Mouse (Mus musculus) erythroblast, adult 5-6 weeks (primary cell): Measurements from ENCODE around the gene Lclat1. TPM values are rescaled to one million over a fixed set of nuclear protein-coding genes. Genes with fewer than 3 reads are reported as not detected.

Experiments
- ATAC-seq: replicated peaks from 2 replicates; pipeline ENCODE4 v1.8.0; 2016; ENCODE audit warnings: moderate number of reproducible peaks, mild to moderate bottlenecking, moderate TSS enrichment, inconsistent platforms; ENCODE audit not compliant: poor library complexity, low FRiP score, severe bottlenecking
- total RNA-seq, 2 experiments: library from RNA; stranded (forward) in 1 of 2; stranded (reverse) in 1 of 2; fragments of 150-400 nt in 1 of 2; fragments of 200-764, 138-1000 nt in 1 of 2; gene quantifications; 2 replicates each; pipeline versions ENCODE4 v1.2.3 to v1.2.4; 2015 to 2017; ENCODE audit warnings: low replicate concordance in 2 of 2

Lclat1 gene
- total RNA-seq, 2 experiments from 2014 or later: 3.3 to 9.0 TPM

DNA sequence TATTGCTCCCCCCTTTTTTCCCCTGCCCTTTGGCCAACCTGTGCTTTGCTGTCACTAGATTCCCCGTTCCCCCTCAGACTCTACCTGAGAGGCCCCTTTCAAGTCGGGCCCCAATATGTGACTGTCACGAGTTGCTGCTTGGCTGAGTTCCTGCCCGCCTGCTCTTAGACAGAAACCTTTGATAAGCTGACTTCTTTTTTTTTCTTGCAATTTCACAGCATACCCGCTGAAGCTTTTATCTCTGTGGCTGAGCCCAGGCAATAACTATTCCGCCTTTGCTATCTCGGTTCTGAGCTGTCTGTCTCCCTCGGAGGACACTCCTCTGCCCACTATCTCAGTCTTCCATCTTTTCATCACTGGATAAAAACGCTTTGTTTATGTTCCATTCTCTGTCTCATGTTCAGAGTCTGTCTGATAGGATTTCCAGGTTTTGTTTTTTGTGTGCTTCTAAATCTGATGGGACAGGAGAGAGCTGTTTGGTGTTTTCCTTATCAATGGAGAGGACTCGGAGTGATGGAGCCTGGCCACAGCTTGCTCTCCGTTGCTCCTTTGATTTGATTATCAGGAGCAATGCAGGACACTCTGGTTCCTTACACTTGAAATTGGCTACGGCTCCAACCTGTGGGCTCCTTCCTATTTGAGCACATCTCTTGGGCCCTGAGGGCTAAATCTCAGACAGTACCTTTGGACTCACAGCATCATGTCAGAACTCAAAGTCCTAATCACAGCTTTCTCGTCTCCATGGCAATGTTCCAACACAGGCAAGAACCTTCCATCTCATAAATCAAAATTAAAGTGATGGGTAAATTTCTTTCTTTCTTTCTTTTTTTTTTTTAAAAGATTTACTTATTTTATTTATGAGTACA lies 20.5 kb upstream of the Lclat1 start:
- ATAC-seq: no peak

DNA sequence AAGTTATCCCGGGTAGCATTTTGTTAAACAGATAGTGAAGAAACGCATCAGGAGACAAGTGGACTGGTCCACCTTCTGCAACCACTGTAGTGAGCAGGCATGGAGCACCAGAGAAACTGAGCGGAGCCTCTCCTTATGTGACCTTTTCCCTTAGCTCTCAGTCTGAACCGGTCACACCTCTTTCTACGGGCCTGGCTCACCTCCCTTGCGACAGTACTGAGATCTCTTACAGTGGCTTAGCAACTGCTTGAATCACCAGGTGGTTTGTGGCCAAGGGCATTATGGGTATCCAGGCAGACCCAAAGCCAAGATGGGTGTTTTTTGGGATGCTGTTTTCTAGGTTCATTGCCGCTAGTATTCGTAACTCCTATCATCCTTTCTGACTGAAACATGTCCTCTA lies 16.4 kb upstream of the Lclat1 start:
- no peak for ATAC-seq

DNA sequence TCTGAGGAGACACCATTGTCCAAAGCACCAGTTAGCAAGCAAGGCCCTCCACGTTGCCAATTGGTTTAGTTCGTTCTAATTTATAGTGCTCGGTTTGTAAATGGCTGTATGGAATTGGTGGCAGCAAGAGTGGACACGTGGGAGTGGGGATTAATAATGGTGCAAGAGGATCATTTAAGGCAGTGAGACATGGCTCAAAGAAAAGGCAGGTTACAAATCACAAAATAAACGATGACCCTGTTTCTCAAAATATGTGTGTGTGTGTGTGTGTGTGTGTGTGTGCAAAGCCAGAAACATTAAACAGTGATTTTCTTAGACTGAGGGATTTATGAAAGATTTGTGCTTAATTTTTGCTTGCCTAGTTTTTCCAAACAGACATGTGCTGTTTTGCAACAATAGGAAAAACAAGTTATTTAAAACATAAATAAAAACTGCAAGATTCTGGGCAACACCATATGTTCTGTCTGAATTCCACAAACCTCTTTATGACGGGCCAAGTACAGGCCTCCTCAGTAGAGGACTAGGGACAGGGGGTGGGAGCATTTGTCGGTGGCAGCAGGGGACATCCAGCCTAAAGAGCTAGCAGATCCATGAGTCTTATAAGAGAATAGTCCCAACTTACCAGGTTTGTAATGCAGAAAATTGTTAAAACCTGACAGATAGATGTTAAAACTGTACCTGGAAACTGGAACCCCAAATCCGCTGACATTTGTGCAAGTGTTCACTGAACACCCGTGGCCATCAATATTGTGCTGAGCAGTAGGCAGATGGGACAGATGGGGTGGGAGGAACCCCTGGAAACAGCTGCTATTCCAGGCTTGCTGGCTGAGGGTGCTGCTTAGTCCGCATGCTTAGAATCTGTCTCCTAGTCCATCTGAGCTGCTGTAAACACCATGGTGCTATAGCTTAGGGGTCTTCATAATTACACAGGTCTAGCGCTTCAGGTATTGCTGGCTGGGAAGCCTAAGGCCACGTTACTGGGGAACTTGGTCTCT lies 15.4 kb upstream of the Lclat1 start:
- no peak for ATAC-seq

DNA sequence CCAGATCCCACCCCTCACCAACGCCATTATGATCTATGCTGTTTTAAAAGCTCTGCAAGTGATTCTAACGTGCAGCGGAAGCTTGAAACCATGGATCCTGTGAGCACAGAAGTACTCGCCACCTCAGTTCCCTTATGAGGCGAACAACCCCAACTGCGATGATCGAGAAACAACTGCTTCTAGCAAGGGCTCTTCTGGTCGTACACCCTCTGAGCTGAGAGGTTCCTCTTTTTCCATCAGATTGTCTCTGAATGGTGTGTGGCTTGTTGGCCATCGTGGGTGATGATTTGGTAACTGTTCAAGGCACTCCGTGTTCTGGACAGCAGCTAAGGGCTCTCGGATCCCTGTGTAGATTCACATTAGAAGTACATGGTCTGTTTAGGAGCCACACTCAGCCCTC lies 12.7 kb upstream of the Lclat1 start:
- ATAC-seq: no peak

DNA sequence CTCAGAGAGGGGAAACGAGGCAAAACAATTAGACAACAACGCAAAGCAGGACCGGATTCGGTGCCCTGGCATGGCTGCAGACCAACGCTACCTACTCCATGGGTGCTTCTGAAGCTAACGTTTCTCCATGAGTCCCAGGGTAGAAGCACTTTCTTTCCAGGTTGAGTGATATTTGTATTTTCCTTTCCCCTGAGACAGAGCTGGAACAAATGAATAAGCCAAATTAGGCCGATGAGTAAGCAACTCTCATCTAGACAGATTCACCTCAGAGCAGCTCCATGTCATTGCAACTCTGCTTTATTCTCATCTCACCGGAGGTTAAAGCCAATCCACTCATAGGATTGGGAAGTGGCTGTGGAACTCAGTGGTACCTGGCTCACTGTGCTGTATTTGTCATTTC lies 12.2 kb upstream of the Lclat1 start:
- ATAC-seq: no peak

DNA sequence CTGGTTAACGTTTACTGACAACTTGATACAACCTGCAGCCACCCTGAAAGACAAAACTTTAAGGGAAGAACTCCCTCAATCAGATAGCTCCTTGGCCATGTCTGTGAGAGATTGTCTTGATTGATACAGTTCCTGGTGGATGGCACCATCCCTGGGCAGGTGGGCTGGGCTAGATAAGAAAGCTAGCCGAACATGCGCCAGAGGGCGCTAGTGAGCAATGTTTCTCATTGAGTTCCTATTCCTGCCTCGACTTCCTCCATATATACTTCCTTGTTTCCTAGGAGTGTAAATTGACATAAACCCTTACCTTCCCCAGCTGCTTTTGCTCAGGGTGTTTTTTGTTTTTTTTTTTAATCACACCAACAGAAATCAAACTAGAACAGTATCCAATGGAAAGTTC lies 11.3 kb upstream of the Lclat1 start:
- ATAC-seq: no peak

DNA sequence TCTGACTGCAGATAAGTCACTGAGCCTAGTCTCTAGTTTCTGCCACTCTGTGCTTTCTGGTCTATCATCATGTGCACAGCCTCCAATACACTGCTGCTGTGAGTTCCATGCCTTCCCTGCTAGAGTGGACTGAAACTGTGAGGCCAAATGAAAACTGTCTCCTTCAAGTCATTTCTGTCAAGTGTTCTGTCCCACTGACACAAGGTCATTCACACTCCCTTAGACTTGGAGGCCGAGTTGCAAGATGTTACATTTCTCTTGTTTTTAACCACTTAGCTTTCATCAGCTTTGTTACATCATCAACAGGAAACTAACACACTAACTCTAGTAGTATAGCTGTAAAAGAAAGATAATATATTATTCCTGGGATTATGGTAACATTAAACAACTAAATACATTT lies 9.1 kb upstream of the Lclat1 start:
- ATAC-seq: no peak

DNA sequence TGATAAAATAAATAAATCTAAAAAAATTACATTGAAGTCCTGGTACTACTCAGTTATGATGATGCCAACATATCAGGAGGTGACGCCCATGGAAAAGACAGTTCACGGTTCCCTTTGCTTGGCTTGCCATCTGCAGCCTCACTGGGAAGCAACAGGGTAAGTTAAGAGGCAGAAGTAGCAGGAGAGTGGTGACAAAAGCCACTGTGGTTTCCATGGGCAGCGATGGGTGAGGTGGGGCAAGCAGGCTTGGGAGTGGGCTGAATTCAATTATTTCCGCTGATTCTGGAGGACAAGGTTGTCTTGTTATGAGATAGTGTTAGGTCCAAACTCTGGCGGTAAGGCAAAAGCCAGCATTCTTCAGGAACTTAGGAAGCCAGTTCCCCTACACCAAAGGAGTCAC lies 7.4 kb upstream of the Lclat1 start:
- ATAC-seq: no peak

DNA sequence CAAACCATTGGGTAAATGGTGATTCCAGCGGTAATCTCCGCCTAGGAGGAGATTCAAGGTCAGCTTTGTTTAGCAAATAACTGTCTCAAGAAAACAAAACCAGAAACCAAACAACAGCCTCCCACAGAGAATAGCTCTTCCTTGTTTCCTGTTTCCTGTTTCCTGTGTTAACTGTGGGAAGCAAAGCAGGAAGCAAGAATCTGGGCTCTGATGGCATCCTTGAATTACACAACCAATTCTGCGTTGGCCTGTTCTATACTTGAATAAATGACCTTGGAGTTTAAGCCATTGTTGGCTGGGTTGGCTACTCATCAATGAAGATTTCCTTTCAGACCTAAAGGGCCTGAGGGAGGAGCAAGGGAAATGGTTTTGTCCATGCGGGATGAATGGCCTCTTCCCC lies 5.2 kb upstream of the Lclat1 start:
- ATAC-seq: no peak

DNA sequence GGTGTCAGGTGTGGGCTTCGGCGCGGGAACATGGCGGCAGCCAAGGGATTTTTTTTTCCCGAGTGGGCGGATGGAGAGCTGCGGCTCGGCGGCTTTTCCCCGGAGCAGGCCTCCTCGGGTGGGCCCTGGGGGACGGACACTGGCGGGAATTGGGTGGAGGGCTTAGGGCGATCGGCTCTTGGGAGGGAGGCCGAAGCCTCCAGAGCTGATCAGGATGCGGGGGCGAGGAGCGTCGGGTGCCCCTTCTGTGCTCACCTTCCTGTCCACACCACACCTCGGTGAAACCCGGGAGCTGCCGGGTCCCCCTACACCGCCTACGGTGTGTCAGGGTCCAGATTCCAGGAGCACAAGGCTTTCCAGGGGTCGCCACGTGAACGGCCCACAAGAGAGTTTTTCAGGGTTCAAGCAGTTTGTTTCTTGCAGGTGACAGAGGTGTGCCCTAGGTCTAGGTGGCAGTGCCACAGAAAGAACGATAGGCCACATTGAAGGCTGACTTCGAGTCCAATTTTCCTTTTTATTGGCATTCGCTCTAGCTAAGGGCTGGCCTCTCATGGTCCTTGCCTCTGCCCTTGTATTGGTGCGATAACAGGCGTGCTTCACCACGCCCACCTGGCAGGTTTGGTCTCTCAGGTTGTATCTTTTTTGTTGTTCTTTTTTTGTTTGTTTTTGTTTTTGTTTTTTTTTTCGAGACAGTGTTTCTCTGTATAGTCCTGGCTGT lies 544 bp downstream of the Lclat1 start:
- no peak for ATAC-seq

DNA sequence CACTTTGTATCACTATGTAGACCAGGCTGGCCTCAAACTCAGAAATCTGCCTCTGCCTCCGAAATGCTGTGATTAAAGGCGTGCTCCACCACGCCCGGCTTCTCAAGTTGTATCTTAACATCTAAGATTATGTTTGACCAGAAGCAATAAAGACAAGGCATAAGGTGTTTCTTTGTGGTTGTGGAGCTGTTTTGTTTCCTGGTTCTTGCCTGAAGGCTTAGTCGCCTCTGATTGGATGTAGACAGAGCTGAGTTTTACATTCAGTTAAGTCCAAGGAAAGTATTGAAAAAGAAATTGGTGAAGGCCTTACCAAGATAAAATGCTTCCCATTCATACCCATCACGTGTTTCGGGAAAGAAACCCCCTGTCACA lies 1.1 kb downstream of the Lclat1 start:
- no peak for ATAC-seq

DNA sequence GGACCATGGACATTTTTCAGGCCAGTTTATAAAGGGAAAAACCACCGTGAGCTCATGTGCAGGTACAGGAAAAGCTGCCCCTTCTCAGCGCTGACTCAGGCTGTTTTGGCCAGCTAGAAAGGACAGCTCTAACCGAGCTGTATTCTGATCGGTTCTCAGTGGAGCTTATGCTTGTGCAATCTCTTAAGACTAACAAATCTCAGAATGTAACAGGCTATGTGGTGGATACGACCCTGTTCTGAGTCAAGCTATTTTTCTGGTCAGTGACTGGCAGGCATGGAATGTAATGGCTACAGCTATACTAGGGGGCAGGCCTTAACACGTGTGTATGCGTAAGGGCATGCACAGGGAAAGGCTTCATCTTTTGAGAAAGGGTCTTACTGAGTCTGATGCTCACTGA lies 4.3 kb downstream of the Lclat1 start:
- no peak for ATAC-seq

DNA sequence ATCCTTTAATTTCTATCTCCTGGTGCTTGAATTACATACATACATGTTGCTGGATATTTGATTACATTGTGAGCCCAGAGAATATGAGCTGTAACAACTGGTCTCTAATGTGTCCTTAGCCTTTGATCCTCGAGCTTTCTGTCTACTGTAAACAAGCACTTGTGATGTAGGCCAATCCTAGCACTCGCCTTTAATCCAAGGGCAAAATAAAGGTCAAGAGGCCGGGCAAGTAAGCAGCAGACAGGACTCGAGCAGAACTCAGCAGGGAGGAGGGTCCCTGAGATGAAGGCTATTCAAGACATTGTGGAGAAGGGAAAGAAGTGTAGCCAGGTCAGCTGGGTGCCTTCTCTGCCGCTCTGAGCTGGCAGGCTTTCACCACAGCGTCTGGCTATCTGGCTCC lies 4.8 kb downstream of the Lclat1 start:
- no peak for ATAC-seq

DNA sequence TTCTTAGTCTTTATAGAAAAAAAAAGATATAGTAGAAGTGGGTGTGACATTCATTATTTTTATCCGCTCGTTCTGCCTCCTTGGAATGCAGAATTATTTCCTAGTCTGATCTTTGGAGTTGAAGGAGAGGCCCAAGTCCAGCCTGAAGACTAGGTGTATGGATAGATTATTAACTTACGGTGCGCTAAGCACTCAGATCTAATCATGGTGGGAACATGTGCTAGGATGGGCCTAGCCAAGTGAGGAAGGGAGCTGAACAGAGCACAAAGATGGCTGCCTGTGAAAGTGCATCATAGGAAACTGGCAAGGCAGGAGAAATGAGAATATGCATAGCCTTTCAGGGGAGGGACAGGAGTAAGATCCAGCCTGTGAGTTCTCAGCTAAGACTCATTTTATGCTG lies 5.4 kb downstream of the Lclat1 start:
- ATAC-seq: no peak

DNA sequence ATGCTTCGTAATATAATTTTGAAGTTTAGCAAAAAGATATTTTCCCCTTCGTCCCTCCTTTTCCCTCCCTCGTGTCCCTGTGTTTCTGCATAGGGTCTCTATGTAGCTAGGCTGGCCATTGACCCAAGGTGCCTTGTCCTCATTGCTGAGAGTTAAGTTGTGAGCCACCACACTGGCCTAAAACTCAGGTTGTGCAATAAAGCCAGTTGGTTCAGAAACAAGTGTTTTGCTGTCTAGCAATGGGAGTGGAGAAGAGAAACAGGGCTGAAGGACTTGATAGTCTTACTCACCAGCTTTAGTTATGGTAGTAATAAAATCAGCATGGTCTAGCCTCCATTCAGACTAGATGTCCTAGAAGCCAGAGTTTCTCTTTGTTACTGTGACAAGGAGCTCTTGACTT lies 10.3 kb downstream of the Lclat1 start:
- ATAC-seq: no peak

DNA sequence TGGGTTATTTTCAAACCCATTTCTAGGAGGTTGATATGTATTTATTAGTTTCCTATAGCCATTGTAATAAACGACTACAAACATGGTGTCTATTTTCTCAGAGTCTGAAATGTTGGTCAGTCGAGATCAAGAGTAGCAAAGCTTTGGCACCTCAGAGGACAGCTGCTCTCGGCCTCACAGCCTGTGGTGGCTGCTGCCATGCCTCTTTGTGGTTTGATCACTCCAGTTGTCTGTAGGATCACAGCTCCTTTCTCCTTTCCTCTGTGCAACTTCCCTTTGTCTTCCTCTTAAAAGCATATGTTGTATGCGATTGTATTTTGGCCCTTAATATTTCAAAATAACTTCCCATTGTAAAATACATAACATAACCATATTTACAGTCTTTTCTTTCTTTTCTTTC lies 10.9 kb downstream of the Lclat1 start:
- no peak for ATAC-seq

DNA sequence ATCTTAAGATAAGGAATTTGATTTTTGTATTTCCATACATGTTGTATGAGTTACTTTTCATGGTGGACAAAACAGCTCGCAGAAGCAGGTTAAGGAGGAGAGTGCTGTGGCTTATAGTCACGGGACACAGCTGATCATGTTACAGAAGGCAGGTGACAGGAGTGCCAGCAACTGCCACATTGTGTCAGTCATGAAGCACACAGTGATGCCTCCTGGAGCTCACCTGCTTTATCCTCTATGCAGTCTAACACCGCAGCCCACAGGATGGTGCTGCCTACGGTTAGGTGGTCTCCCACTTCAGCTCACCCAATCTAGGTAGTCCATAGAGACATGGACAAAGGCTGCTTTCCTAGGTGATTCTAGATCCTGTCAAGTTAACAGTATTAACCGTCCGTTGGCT lies 11.4 kb downstream of the Lclat1 start:
- ATAC-seq: no peak

DNA sequence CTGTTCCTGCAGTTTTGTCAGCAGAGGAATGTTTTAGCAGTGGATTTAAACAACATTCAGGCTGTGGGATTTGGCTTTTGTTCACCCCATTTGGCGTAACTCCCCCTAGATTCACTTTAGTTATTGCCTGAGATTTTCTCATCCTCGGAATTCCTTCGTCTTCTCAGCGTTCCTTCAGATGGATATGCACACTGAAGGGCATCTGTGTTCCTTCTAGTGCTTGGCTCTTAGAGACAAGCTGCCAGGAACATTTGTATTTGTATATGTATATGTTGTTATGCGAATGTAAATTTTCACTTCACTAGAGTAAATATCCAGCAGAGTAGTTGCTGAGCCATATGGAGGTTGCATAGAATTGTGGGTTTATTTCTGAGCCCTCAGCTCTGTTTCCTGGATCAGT lies 12.8 kb downstream of the Lclat1 start:
- ATAC-seq: no peak

DNA sequence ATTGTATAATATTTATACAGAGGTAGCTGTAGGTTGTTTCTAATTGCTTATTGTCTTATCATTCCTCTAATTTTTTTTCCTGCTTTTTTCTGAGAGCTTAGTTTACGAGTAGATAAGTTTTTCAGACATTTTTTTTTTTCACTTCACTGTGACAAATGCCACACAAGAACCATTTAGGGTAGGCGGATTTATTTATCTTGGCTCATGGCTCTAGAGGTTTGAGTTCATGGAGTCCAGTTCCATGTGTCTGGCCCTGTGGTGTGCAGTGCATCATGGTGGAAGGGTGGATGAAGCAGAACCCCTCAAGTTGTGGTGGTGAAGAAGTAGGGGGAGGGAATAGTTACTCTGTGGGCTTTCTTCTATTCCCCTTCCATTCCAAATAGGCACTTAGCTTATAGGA lies 13.9 kb downstream of the Lclat1 start:
- ATAC-seq: no peak

DNA sequence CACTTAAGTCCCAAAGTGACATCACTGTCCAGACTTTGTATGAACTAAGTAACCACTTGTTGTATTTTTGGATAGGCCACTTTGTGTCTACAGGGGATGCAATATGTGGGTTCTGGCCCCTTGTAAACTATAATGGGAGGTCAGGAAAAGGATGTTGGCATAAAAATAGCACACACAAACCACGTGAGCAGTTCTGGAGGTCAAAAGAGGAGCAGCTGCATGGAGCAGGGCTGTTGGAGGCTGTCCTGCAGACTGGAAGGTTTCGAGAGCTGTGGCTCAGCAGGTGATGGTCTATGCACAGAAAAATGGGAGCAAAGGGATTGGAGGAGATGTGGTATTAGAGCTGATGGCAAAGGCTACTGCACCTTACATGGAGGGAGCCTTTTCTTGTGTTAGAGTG lies 18.6 kb downstream of the Lclat1 start:
- no peak for ATAC-seq
